Mouse (Mus musculus): ENCODE measurements around the gene Ddo.

Gene Ddo

GRCm38 (mm10) chr10:40629656-40630311, at the start of gene Ddo:
Gene Ddo, plus strand, starts transcription at chr10:40630011.
- DNase-seq (ENCODE audit: low spot score in 2 of 2), result peak in 1 of 2 experiments; percentile 50

GRCm38 (mm10) chr10:40583584-40584255, 46.1 kb upstream of the Ddo start:
- DNase-seq (ENCODE audit: low spot score in 2 of 2), result peak in 1 of 2 experiments; percentile 43

- peak; percentile 74 to 75 for DNase-seq (ENCODE audit: low spot score in 2 of 2)
These were observed 37.6 kb upstream of the Ddo start for GRCm38 (mm10) chr10:40592186-40592585.

DNA sequence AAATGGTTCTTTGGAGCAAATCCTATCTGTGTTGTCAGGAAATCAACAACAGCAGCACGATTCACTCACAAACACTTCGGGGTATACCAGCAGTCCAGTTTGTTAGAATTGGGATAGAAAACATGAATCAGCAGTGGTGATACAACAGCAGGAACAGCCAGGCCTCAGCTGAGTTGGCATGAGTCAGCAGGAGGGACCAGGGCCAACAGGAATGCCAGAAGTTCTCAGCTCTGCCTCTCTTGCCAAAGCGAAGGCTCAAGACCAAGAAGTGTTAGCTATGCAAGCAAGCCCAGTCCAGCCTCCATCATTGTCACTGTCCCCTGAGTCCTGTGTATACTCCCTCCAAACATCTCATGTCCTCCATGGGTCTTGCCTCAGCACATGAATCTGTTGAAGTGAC, 32.6 kb upstream of the Ddo start:
- no peak for DNase-seq (ENCODE audit: low spot score in 2 of 2)

DNA sequence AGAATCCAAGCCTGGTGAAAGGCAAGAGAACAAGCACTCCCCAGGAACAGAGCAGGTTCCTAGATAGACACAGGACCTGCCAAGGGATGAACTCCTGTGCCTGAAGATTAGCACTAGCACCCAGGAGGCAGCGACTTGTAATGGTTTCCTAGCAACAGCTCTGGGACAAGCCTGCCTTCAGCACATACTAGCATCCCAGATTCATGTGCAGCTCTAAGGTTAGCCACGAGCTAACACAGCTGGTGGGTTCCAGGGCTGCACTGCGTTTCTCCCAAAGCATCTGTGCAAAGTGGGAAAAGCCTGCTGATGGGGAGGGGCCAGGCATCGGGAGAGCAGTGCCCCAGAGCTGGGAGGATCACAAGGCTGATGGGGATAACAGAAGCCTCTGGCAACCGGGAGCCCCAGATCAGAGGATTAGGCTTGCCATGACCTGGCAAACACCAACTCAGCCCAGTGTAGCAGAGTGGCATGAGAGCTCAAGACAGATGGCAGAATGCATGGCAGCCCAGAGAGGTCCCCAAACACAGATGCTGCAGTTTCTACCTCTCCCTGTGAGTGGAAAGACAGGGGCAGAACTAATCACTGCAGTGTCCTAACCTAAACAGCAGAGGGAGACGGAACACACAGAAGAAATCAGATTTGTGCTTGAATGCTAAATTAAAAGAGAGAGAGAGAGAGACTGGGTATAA, 25.0 kb upstream of the Ddo start:
- peak; percentile 39 to 49 for DNase-seq (ENCODE audit: low spot score in 2 of 2)

DNA sequence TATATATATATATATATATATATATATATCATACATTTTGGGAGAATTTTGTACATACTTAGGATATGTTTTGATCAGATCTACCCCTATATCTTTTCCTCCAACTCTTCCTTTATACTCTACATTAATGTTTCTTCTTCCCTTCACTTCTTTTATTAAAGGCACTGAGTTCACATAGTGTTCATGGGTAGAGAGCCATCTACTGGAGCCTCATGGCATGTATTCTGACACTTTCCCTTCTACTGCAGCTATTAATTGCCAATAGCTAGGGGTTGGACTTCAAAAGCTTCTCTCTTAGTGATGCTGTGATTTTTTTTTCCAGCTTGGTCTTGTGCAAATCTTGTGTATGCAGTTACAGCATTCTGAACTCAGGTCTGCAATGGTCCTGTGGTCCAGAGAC, 11.8 kb upstream of the Ddo start:
- DNase-seq (ENCODE audit: low spot score in 2 of 2), result no peak

DNA sequence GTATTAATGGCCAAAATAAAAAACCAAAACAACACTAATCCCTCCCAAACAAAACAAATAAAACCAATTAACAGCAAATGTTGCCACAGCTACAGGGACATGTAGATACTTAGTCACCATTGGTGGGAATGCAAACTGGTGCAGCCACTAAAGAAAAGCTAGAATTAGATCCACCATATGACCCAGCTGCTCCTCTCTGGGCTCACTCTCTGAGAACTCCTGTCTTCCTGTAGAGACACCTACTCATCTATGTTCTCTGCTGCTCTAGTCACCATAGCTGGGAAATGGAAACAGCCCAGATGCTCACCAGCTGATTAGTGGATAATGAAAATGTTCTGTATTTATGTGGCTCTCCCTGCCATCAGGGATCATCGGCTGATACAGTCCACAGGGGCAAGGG, 10.1 kb upstream of the Ddo start:
- no peak for DNase-seq (ENCODE audit: low spot score in 2 of 2)

- DNase-seq (ENCODE audit: low spot score in 2 of 2), result peak in 1 of 2 experiments; percentile 67
These were observed 671 bp upstream of the Ddo start for GRCm38 (mm10) chr10:40629140-40629539.

GRCm38 (mm10) chr10:40630457-40630856, 646 bp downstream of the Ddo start:
- DNase-seq (ENCODE audit: low spot score in 2 of 2), result no peak

DNA sequence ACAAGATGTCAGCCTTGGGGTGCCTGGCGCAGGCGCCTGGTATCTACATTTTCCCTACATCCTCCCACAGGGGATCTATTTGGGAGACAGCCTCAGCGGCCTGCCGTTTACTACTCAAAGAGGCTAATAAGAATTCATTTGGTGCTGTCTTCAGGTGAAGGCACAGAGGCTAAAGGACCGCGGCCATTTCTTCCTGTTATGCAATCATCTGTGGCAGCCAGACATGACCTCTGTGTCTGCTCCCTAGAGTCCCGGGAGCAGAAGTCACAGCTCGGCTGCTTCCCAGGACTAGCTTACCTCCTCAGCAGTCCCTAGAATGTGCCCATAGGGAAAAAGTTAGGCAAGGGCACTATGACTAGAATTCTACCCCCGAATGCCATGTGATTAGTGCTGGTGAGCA, 1.1 kb downstream of the Ddo start:
- no peak for DNase-seq (ENCODE audit: low spot score in 2 of 2)

GRCm38 (mm10) chr10:40632087-40632486, 2.3 kb downstream of the Ddo start:
- DNase-seq (ENCODE audit: low spot score in 2 of 2), result no peak

- DNase-seq (ENCODE audit: low spot score in 2 of 2), result peak in 1 of 2 experiments; percentile 17
These were observed 7.5 kb downstream of the Ddo start for GRCm38 (mm10) chr10:40637331-40637730.

- DNase-seq (ENCODE audit: low spot score in 2 of 2), result peak; percentile 75 to 89
These were observed 8.5 kb downstream of the Ddo start for GRCm38 (mm10) chr10:40638276-40638675.

- DNase-seq (ENCODE audit: low spot score in 2 of 2), result no peak
These were observed 9.3 kb downstream of the Ddo start for GRCm38 (mm10) chr10:40638823-40639819.

GRCm38 (mm10) chr10:40640406-40640805, 10.6 kb downstream of the Ddo start:
- DNase-seq (ENCODE audit: low spot score in 2 of 2), result no peak

DNA sequence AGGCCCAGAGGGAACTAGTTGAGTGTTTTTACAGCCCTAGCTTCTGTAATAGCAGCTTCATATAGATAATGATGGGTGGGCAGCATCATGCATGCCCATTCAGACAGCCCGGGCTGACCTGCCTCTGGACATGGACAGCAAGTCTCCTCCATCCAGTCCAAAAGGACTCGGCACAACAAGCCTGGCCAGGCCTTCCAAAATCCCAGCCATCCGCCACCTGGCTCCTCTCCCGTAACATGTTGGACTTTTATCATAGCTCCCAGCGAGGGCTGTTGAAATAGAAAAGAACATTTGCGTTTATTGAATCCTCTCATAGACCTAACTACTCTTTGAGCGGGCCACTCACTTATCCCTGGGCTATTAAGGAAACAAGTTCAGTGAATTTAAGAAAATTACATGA, 12.1 kb downstream of the Ddo start:
- no peak for DNase-seq (ENCODE audit: low spot score in 2 of 2)

DNA sequence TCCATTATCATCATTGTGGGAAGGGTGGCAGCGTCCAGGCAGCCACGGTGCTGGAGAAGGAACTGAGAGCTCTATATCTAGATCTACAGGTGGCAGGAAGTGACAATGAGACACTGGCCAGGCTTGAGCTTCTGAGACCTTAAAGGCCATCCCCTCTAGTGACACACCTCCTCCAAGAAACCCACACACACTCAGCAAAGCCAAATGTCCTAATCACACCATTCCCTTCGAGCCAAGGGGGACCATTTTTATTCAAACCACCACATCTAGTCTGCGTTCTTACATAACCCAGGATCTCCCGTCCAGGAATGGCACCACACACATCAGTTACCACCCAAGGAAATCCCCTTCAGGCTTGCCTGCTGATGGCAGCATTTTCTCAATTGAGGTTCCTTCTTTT, 13.3 kb downstream of the Ddo start:
- no peak for DNase-seq (ENCODE audit: low spot score in 2 of 2)

DNA sequence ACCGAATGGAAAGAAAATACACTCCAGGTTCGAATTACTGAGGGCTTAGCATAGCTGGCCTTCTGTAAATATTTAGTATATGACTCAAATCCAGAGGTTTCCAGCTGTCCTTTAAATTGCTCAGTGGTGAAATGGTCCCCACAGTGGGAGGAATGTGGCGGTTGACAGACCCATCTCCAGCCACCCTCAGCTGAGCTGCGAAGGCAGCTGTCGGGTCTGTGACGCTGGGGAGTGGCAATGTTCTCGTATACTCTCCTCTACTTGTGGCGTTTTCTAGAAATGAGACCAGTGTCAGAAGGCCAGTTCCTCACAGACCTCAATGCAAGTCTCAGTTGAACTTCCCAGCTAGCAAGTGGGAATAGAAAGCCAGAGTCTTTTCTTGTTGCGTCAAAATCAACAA, 14.6 kb downstream of the Ddo start:
- no peak for DNase-seq (ENCODE audit: low spot score in 2 of 2)

DNA sequence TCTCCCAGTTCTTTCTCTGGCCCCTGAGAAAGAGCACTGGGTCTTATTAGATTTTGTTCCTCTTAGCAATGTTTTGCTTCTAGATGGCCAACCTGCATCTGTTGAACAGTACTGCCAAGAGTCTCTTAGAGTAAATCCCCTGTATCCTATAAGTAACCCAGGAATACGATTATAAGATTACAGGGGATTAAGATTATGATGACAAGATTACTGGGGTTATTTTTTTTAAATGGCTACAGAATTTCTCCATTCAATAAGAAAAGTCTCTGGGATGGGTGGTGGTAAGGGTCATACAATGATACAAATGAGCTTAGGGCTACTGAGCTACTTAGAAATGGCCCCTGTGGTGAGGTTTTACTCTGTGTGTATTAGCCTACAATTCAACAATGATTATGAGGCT, 15.5 kb downstream of the Ddo start:
- DNase-seq (ENCODE audit: low spot score in 2 of 2), result no peak

DNA sequence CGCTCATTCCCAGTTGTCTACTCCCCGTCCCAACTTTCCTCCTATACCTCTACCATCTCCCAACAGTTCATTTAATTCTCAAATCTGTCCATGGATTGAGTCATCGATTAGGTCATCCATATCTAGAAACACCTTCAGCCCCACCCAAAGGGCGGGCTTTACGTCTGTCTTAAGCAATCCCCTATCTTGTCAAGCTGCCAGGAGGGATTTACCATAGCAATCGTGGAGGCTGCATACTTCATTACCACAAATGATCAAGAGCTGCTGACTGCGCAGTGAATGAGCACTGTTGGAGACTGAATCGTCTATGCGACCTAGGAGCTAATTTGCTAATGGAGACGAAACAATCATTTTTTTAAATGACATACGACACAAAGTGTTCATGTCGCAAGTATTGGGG, 19.0 kb downstream of the Ddo start:
- DNase-seq (ENCODE audit: low spot score in 2 of 2), result no peak

DNA sequence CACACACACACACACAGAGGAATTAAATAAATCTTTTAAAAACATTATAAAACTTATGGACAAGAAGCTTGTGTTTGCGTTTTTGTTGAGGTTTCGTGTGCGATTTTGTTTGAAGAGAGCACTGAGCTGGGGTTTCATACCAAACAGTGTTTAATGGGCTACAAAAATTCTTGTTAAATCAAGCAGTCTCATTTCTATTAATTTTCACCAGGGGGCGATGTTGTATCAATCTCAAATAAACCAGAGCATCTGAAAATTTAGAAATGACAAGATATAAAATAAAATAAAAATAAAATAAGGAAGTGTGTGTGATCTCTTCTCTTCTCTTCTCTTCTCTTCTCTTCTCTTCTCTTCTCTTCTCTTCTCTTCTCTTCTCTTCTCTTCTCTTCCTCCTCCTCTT, 19.8 kb downstream of the Ddo start:
- no peak for DNase-seq (ENCODE audit: low spot score in 2 of 2)

- no peak for DNase-seq (ENCODE audit: low spot score in 2 of 2)
These were observed 21.9 kb downstream of the Ddo start for GRCm38 (mm10) chr10:40651676-40652075.
